Mouse (Mus musculus) c-Kit-positive CD71-positive TER-119-negative erythroid progenitor cells, embryonic 14.5 days (primary cell): ENCODE results near the gene Heatr4.

Experiments
- DNase-seq: peaks from one replicate; pipeline ENCODE4 v3.0.0-alpha.2; 2013; ENCODE audit warnings: low read depth

The Heatr4 gene

GRCm38 (mm10) chr12:83937600-83937999 is 47.1 kb downstream of the Heatr4 start:
- DNase-seq = no peak

GRCm38 (mm10) chr12:83929186-83929804 is 55.4 kb downstream of the Heatr4 start:
- no peak for DNase-seq

GRCm38 (mm10) chr12:83927747-83928146 is 56.9 kb downstream of the Heatr4 start:
- no peak for DNase-seq

- DNase-seq = no peak
Observed at GRCm38 (mm10) chr12:83926061-83926460, 58.6 kb downstream of the Heatr4 start.

GRCm38 (mm10) chr12:83925160-83925703 is 59.4 kb downstream of the Heatr4 start:
- no peak for DNase-seq

- DNase-seq = no peak
Observed at GRCm38 (mm10) chr12:83924332-83924731, 60.3 kb downstream of the Heatr4 start.

GRCm38 (mm10) chr12:83923486-83923859 is 61.2 kb downstream of the Heatr4 start:
- DNase-seq = no peak

- DNase-seq = no peak
Observed at GRCm38 (mm10) chr12:83922724-83923485, 61.7 kb downstream of the Heatr4 start.

GRCm38 (mm10) chr12:83921535-83922381 is 62.9 kb downstream of the Heatr4 start, which contains the start of gene Numb:
Numb (minus strand) TSS chr12:83921934.
- DNase-seq = peak; percentile 97

GRCm38 (mm10) chr12:83920721-83921441 is 63.8 kb downstream of the Heatr4 start:
- no peak for DNase-seq

- no peak for DNase-seq
Observed at GRCm38 (mm10) chr12:83916884-83917283, 67.8 kb downstream of the Heatr4 start.

GRCm38 (mm10) chr12:83914797-83915196 is 69.9 kb downstream of the Heatr4 start:
- DNase-seq = no peak

- no peak for DNase-seq
Observed at GRCm38 (mm10) chr12:83914202-83914740, 70.4 kb downstream of the Heatr4 start.

- no peak for DNase-seq
Observed at GRCm38 (mm10) chr12:83910451-83910850, 74.2 kb downstream of the Heatr4 start.
